Mouse (Mus musculus): ENCODE measurements at regions not wholly inside any gene's neighbourhood (a gene's known extent, or its start where the extent isn't known, plus 50 kb on each side); places are given as distances from the start of the nearest gene placed in this dataset.

GRCm38 (mm10) chr16:77863246-77863645 is 261.4 kb upstream of the Gm11146 start:
- TF ChIP-seq EP300 (IDR thresholded peaks at IDR 0.05; ENCODE audit: insufficient read depth, low read depth, low read length) (no peak), CTCF (IDR thresholded peaks at IDR 0.05) (no peak)

All from heart, adult 2 months (tissue).